Mouse (Mus musculus): ENCODE data around the gene Nudt22.

Nudt22 gene

DNA sequence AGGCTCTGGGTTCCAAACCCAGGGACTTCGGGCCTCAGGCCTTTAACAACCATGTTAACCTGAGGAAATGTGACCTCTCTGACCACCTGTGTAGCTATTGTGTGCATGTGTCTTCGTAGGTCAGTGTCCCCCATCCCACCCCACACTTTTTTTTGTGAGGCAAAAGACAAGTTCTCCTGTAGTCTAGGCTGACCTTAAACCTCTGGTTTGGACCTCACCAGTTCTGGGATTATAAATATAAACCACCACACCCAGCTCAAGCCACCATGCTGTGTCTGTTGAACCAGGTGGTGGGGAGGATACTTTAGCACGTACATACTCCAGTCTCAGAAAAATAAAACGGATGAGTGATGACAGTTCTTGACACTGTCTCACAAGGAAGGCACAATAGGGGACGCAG, 46.0 kb downstream of the Nudt22 start:
- no peak for DNase-seq (ENCODE audit: low spot score)

GRCm38 (mm10) chr19:6949532-6949931, 46.4 kb downstream of the Nudt22 start:
- DNase-seq (ENCODE audit: low spot score) = no peak

- DNase-seq (ENCODE audit: low spot score) = no peak
Observed at GRCm38 (mm10) chr19:6948186-6948585, 47.7 kb downstream of the Nudt22 start.

DNA sequence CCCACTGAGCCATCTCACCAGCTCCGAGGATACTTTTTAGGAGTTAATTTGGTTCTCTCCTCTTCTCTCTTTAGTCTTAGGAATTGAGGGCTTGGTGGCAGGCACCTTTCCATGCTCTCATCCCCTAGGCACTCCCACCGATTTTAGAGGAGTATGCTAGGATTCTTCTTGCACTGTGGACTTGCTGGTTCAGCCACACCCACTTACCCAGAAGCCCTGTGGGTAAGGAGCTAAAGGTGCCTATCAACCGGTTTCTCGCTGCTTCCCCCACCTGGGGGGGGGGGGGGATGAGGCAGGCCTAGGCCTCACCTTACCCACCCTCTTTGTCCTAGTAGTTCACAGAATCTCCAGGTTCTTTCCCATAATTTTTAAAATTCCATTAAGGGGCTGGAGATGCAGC, 48.2 kb downstream of the Nudt22 start:
- no peak for DNase-seq (ENCODE audit: low spot score)

GRCm38 (mm10) chr19:6943709-6944108, 52.2 kb downstream of the Nudt22 start:
- no peak for DNase-seq (ENCODE audit: low spot score)

Data from MN1 (cell line).